Mouse (Mus musculus) layer of hippocampus, postnatal 36 days (tissue): Measurements from ENCODE around the gene Tmbim7. TPM values are rescaled to one million over a fixed set of nuclear protein-coding genes. Genes with fewer than 3 reads are reported as not detected.
"Not testable (repeated sequence)": the region's sequence is repeated elsewhere in the genome, so short reads cannot be mapped to it uniquely, and the experiment has no call there.

Experiments
- DNase-seq, 2 experiments: peaks; one replicate each; pipeline ENCODE4 v3.0.0; 2022
- total RNA-seq, 2 experiments: library from RNA; stranded (reverse); gene quantifications; 2 replicates each; pipeline ENCODE4 v1.2.3; 2021

The Tmbim7 gene
- total RNA-seq = not detected

DNA sequence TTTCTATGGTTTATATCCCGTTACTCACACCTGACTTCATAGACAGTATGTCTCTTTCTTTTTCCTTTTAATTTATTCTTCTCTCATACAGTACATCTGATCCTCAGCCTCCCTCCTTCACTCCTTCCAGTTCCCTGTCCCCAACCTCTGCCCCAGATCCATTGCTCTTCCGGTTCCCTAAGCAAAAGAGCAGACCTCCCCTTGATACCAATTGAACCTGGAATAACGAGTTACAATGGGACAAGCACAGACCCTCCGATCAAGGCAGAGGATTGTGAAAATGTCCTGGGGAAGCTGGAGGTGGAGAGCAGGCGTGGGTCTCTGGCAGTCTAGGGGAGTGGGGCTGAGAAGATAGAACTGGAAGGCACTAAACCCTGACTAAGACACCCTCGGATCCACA, at the start of gene Tmbim7:
Gene Tmbim7, plus strand, starts transcription at position 301 of the 400 bp plus-strand sequence.
- DNase-seq = no peak

- DNase-seq = no peak
Measured at GRCm38 (mm10) chr5:3607114-3607513, 43.9 kb upstream of the Tmbim7 start.

- no peak for DNase-seq
Measured at GRCm38 (mm10) chr5:3609241-3609640, 41.7 kb upstream of the Tmbim7 start.

DNA sequence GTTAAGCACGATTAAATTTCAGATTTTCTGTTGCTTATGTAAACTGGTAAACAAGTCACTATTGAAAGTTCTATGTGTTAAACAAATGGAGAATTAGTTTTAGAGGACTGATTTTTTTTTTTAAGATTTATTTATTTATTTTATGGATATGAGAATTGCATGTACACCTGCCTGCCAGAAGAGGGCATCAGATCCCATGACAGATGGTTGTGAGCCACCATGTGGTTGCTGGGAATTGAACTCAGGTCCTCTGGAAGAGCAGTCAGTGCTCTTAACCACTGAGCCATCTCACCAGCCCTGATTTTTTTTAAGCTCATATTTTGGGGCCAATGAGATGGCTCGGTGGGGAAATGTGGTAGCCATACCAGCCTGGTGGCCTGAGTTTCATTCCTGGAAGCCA, 39.1 kb upstream of the Tmbim7 start:
- not testable (repeated sequence) for DNase-seq

GRCm38 (mm10) chr5:3620486-3620885, 30.5 kb upstream of the Tmbim7 start:
- DNase-seq = no peak

DNA sequence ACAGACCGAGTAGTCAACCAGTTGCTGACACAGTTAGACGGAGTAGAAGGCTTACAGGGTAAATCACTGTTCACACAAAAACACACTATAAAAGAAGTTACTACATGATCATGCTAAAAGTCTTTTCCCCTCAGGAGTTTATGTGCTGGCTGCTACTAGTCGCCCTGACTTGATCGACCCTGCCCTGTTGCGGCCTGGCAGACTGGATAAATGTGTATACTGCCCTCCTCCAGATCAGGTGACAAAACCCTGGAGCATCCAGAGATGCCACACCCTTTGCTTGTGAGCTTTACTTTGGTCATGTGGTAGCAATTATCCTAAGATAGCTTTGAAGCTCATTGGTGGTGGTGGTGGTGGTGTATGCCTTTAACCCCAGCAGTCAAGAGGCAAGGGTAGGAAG, 20.9 kb upstream of the Tmbim7 start:
- no peak for DNase-seq

DNA sequence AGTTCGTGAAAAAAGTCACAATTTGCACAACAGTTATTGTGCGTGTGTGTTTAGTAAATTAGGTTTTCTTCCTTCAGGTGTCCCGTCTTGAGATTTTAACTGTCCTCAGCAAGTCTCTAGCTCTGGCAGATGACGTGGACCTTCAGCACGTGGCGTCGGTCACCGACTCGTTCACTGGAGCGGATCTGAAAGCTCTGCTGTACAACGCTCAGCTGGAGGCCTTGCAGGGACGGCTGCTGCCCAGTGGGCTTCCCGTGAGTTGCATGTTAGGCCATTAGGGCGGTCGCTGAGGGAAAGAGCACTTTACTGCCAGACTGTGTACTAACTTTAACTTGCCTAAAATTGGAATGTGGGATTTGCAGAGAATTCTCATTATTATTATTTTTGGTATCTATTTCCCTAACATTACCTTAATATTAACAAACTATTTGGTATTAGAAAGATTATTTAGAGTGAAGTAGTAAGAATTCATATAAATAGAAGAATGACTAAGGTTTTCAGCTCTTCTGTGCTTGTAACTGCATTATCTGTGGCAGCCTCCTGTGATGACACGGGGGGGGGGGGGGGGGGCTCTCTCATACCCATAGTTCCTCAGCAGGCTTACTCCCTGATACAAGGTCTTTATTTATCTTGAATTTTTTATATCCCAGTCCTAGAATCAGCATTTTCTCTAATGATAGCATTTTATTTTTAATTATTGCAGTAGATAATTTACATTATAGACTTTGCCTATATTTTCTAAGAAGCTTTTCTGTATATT, 19.3 kb upstream of the Tmbim7 start:
- DNase-seq = no peak

- no peak for DNase-seq
Measured at GRCm38 (mm10) chr5:3632285-3632684, 18.7 kb upstream of the Tmbim7 start.

DNA sequence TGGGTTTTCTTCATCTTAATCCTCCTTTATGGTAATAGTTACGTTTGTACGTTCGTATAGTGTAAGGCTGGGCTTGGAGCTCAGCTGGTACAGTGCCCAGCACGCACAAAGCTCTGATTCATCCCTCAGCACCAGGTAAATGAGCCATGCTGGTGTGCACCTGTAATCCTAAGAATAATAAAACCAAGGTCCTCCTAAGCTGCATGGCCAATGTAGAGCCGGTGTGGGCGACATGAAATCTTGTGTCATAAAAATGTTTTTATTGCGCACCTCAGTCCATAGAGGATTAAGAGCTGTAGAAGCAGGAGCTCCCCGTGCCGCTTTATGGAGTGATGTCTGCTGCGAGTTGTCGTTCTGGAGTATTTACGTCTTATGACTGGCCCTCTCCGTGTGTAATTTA, 17.7 kb upstream of the Tmbim7 start:
- no peak for DNase-seq

- DNase-seq = no peak
Measured at GRCm38 (mm10) chr5:3633951-3634350, 17.0 kb upstream of the Tmbim7 start.

DNA sequence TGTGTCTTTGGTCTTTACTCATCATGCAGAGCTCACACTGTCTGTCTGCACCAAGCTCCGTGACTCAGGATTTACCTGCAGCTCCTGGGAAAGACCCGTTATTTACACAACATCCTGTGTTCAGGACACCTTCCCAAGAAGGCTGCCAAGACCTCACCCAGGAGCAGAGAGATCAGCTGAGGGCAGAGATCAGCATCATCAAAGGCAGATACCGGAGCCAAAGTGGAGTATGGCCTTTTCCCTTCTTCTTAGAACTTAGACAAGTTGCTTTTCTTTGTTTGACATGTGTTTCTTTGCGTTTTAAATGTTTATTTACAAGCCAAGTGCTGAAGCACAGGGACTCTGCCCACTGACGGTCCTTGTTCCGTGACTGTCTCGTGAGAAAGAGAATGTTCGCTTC, 15.7 kb upstream of the Tmbim7 start:
- no peak for DNase-seq

GRCm38 (mm10) chr5:3644621-3645020, 6.4 kb upstream of the Tmbim7 start:
- DNase-seq = no peak

- no peak for DNase-seq
Measured at GRCm38 (mm10) chr5:3645326-3645725, 5.7 kb upstream of the Tmbim7 start.

GRCm38 (mm10) chr5:3646539-3646938, 4.4 kb upstream of the Tmbim7 start:
- DNase-seq = no peak

DNA sequence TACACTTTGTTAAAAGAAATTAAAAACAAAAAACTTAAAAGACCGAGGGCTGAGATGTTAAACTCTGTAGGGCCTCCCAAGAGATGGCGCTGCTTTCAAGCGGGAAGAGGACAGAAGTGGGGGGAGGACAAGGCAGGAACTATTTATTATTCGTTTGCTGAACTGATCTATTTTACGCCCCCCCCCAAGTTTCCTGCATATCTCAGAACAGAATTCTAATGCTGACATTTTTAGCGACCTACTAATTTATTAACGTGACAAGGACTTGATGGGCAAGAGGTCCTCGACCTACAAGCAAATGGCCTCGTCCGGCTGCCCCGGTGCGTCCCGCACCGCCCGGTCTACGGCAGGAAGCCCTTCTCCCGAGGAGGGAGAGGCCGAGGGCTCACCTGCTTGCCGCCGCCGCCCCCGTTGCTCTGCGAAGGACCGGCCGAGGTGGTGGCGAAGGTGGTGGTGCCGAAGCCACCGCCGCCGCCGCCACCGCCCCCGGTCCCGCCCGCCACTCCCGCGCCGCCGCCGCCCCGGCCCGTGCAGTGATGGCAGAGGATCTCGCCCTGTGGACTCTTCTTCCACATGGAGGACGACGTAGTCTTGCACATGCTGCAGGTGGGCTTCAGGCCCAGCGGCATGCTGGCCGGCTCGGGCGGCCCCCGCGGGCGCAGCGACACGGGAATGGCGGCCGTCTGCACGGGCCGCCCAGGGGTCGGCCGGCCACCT, 3.8 kb upstream of the Tmbim7 start:
- peak; percentile 26 to 36 for DNase-seq

DNA sequence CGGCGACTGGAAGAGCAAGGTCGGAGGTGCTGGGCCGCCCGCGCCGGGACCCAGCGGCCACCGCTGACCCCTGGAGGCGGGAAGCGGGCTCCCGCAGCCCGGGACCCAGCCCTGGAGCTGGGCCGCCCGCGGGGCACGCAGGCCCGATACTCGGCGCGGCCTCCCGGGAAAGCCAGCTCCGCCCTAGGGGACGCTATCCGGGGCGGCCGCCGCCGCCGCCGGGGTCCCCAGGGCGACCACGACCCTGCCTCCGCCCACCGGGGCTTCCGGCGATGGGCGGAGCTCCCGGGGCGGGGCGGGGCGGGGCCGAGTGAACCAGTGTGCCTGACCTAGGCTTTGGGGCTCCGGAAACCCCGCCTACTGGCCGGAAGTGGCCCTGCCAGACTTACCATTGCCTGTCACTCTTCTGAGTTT, 3.3 kb upstream of the Tmbim7 start:
- DNase-seq = peak; percentile 68 to 75

DNA sequence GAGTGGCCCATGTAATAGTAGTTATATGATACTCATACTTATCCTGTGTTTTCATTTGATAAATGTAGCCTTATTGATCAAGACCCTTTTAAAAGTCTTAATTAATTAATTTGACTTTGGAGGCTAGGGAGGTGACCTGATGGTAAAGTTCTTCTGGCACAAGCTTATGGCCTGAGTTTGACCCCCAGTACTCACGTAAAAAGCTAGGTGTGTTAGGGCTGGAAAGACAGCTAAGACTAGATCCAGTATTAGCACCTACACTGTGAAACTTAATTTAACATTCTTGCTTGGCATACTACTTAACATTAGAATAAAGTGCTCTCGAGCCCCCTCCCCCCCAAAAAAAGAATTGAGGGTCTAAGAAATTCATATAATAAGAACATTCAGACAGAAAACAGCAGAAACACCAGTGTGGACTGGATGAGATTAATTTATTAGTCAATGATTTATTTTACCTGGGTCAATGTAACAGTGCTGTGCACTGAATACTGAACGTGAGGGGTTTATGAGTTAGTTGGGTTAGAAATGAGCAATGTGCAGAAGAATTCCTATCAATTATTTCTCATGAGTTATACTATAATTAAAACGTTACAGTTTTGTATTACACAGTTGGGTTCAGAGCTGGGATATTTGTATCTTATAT, 2.7 kb upstream of the Tmbim7 start:
- DNase-seq = no peak

DNA sequence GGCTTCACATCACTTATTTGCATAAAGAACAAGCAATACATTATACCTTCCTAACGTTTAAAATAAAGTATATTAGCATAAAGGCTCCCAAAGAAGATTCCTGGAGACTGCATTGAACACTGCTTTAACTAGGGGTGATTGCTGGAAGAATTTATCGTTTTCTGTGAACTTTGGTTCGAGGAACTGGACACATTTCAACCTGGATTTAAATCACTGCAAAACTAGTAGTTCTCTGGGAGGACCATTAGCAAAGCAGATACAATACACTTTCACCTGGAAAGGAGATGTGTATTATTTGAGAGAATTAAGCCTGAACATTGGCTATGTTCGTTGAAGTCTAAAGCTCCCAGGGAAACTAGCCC, 2.2 kb upstream of the Tmbim7 start:
- DNase-seq = no peak

DNA sequence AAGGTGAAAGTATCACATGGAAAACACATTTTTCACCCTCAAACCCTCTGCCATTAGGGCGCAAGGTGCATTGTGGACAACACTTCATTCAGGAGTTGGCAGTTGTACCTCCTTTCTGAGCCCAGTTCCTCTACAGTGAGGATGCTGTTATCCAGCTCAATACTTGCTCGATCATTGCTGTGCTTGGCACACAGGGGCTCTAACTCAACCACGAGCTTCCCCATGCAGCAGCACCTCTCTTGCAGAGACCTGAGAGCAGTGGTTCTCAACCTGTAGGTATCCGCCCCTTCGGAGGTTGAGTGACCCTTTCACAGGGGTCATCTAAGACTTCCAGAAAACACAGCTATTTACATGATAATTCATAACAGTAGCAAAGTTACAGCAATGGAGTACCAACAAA, 640 bp downstream of the Tmbim7 start:
- no peak for DNase-seq

DNA sequence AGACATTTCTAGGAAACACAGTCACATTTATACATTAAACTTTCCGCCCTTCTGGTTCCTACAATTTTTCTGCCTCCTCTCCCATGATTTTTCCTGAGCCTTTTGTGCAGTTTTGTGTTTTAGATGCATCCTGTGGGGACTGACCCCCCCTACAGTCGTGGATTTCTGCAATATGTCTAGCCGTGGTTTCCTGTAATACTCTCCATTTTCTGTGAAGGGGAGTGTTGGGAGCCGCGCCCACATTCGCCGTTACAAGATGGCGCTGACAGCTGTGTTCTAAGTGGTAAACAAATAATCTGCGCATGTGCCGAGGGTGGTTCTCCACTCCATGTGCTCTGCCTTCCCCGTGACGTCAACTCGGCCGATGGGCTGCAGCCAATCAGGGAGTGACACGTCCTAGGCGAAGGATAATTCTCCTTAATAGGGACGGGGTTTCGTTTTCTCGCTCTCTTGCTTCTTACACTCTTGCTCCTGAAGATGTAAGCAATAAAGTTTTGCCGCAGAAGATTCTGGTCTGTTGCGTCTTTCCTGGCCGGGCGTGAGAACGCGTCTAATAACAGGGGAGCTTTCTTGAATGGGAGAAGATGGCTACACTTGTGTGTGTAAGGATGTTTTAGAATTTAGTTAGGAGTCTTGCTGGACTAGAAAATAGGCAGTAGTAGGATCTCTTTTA, 2.1 kb downstream of the Tmbim7 start:
- DNase-seq = not testable (repeated sequence)

DNA sequence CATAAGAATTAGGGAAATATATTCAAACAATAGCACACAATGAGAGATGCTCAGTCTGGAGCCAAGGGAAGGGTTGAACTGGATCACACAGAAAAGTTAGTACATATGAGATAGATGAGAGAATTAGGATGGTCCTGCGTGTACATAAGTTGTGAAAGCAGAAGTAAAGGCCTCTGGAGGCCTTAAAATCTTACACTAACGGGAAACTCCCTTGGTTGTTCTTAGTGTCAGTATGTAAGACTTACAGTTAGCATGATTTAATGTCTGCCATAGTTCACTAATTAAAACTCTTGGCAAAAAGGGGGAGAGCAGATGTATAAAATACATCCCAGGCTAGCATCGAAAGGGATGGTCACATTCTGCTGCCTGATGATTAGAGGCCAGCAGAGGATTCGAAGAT, 2.8 kb downstream of the Tmbim7 start:
- DNase-seq = no peak

- no peak for DNase-seq
Measured at GRCm38 (mm10) chr5:3657085-3657484, 6.1 kb downstream of the Tmbim7 start, which contains the start of gene Gatad1. Gatad1 (minus strand) TSS chr5:3657185.

- DNase-seq = no peak
Measured at GRCm38 (mm10) chr5:3665225-3665624, 14.2 kb downstream of the Tmbim7 start.
